Mouse (Mus musculus) C2C12 (cell line): ENCODE results near the gene Rap1gap2. TPM values are rescaled to one million over a fixed set of nuclear protein-coding genes. Genes with fewer than 3 reads are reported as not detected.

Experiments
- H3K27me3 ChIP-seq: one replicate; pipeline ENCODE4 v1.6.1; 2011; ENCODE audit not compliant: control insufficient read depth, insufficient read depth, insufficient read length
- H3K36me3 ChIP-seq: one replicate; pipeline ENCODE4 v1.6.1; 2011; ENCODE audit not compliant: control insufficient read depth, insufficient read depth
- H3K4me3 ChIP-seq: one replicate; pipeline ENCODE4 v1.5.1; 2011; ENCODE audit warnings: mild to moderate bottlenecking, control low read depth; ENCODE audit not compliant: poor library complexity, insufficient read depth, severe bottlenecking
- H3K79me2 ChIP-seq: one replicate; pipeline ENCODE4 v1.6.1; 2011; ENCODE audit not compliant: control insufficient read depth, insufficient read depth
- H3K79me3 ChIP-seq: one replicate; pipeline ENCODE4 v1.6.1; 2011; ENCODE audit warnings: low read depth, control low read depth
- H3ac ChIP-seq: one replicate; pipeline ENCODE3; 2011; ENCODE audit warnings: low read depth; ENCODE audit not compliant: control insufficient read depth, insufficient read length
- CEBPB ChIP-seq: IDR thresholded peaks from one replicate; pipeline ENCODE4 v1.6.1; 2011; ENCODE audit warnings: low read depth, mild to moderate bottlenecking, control low read depth, moderate library complexity
- CTCF ChIP-seq: IDR thresholded peaks from one replicate; pipeline ENCODE4 v1.5.1; 2011; ENCODE audit not compliant: control insufficient read depth, insufficient read depth, insufficient read length
- FOSL1 ChIP-seq: IDR thresholded peaks from one replicate; pipeline ENCODE4 v1.8.0; 2011; ENCODE audit warnings: mild to moderate bottlenecking, low read length; ENCODE audit not compliant: poor library complexity, insufficient read depth, severe bottlenecking
- MAX ChIP-seq: IDR thresholded peaks from one replicate; pipeline ENCODE4 v1.6.1; 2011; ENCODE audit warnings: mild to moderate bottlenecking, control low read depth
- MYOD1 ChIP-seq: IDR thresholded peaks from one replicate; pipeline ENCODE4 v1.6.1; 2011; ENCODE audit warnings: low read depth; ENCODE audit not compliant: control insufficient read depth, insufficient read length
- MYOG ChIP-seq: IDR thresholded peaks from one replicate; pipeline ENCODE4 v1.6.1; 2011; ENCODE audit not compliant: control insufficient read depth, insufficient read length; ENCODE audit errors: extremely low read depth
- USF1 ChIP-seq: IDR thresholded peaks from one replicate; pipeline ENCODE4 v1.6.1; 2011; ENCODE audit warnings: low read depth, mild to moderate bottlenecking, control low read depth, moderate library complexity
- polyA plus RNA-seq: library from polyadenylated mRNA; unstranded; fragments of >200 nt; fragmentation: generic; extraction: Trizol; gene quantifications from one replicate; pipeline ENCODE4 v1.2.1, GENCODE M21; 2012; ENCODE audit warnings: missing spikeins

The Rap1gap2 gene
- polyA plus RNA-seq, 1 experiment = 1.4 TPM

DNA sequence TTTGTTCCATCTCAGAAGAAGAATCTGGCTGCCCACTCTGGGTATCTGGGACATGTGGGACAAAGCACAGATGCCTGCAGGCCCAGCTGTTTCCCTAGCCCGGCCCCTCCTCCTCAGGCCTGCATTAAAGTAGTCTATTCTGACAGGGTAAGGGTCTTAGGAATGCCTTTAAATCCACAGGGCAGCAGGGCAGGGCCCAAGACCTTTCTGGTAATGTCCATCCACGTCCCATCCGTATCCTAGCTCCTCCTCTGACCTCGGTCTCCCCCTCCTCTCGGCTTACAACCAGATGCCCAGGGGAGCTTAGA, 201.3 kb downstream of the Rap1gap2 start:
- TF ChIP-seq MYOD1 = no peak
- no peak for TF ChIP-seq MYOG
- no peak for TF ChIP-seq MAX
- no peak for TF ChIP-seq CEBPB
- TF ChIP-seq CTCF = no peak
- TF ChIP-seq FOSL1 = no peak
- no peak for TF ChIP-seq USF1
- H3ac ChIP-seq = no peak overlapping the region
- H3K79me2 ChIP-seq = no peaks in the 10 kb centered on the region
- no peaks in the 10 kb centered on the region for H3K36me3 ChIP-seq
- H3K79me3 ChIP-seq = no peaks in the 10 kb centered on the region
- H3K4me3 ChIP-seq = no peak overlapping the region
- no peaks in the 10 kb centered on the region for H3K27me3 ChIP-seq

DNA sequence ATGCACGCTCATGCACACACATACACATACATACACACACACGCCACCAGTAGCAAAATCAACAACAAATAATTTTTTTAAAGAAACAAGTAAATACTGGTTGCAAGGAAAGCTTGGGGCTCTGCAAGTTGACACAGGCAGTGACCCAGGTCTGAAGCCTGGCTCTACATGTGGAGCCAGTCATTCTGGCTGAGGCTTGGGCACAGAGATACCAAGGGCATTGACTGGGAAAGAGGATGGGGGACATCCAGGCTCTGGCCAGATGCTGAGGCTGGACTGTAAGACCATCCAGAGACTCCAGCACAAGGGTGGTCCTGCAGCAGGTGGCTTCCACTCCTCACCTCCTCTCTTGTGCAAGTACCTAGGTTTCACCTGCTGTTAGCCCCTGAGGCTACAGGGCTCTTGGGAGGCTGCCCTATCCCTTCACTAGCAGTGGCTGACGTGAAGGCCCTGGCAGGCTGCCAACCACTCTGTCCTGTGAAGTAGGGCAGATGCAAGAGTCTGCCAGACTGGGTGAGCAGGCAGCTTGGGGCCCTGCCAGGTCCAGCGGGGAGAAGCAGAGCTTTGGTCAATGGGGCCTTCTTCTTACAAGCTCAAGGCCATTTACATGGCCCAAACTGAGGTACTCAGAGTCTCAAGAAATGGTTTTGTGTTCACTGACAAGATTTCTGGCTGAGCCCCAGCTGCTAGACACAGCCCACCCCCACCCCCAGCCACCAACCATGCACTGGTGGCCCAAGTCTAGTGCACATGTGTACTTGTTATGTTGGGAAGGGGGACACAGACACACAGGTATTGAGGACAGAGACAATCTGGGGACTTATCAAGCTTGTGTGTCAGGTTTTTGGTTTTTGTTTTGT, 201.9 kb downstream of the Rap1gap2 start:
- H3K79me2 ChIP-seq = no peaks in the 10 kb centered on the region
- no peaks in the 10 kb centered on the region for H3K27me3 ChIP-seq
- H3K36me3 ChIP-seq = no peaks in the 10 kb centered on the region
- H3ac ChIP-seq = no peak overlapping the region
- H3K4me3 ChIP-seq = no peak overlapping the region
- no peaks in the 10 kb centered on the region for H3K79me3 ChIP-seq
- TF ChIP-seq MYOD1 (no peak), CTCF (no peak), MYOG (no peak), FOSL1 (no peak), MAX (no peak), USF1 (no peak), CEBPB (no peak)

DNA sequence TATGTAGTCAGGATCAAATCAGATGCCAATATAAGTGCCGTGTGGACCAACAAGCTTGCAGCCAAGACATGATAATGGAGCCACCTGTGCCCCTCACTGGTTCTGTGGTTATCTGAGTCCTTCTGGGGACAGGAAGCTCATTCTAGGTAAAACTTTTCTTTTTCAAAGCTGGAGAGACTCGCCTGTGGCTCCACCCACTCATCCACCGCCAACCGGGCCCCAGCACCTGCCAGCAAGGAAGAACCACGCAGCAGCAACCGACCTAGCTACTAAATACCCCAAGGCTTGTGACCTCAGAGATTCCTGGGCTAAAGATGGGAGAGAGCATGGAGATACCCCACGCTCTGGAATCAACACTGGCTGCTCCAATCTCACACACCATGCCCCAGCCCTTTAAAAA, 205.5 kb downstream of the Rap1gap2 start:
- Histone ChIP-seq H3K79me3 (no peaks in the 10 kb centered on the region), H3K36me3 (no peaks in the 10 kb centered on the region)
- no peak for TF ChIP-seq USF1
- TF ChIP-seq MAX = no peak
- TF ChIP-seq MYOG = no peak
- no peak for TF ChIP-seq MYOD1

DNA sequence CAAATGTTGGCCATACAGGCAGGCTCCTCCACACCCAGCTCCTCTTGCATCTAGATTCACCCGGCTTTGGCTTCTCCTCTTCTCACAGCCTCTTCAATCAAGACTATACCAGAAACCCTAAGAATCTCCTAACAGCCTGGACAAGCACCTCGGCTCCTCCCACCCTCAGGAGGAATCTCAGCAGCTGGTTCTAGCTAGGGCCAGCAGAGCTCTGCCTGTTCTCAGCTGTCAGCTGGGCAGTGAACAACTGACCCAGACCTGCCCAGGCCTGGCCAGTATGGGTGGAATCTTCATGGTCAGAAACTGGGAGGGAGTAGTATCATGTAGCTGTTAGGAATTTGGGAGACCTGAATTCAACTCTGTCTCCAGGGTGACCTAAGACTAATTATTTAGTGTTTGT, 206.5 kb downstream of the Rap1gap2 start:
- Histone ChIP-seq H3K79me2 (no peaks in the 10 kb centered on the region), H3K36me3 (no peaks in the 10 kb centered on the region), H3K4me3 (no peak overlapping the region), H3ac (no peak overlapping the region), H3K27me3 (no peaks in the 10 kb centered on the region), H3K79me3 (no peaks in the 10 kb centered on the region)
- TF ChIP-seq FOSL1 = no peak
- TF ChIP-seq CEBPB = no peak
- no peak for TF ChIP-seq CTCF

More for the DNA sequence above, 205.5 kb downstream of the Rap1gap2 start:
- H3K4me3 ChIP-seq = no peak overlapping the region
- no peaks in the 10 kb centered on the region for H3K27me3 ChIP-seq
- no peaks in the 10 kb centered on the region for H3K79me2 ChIP-seq
- H3ac ChIP-seq = no peak overlapping the region

DNA sequence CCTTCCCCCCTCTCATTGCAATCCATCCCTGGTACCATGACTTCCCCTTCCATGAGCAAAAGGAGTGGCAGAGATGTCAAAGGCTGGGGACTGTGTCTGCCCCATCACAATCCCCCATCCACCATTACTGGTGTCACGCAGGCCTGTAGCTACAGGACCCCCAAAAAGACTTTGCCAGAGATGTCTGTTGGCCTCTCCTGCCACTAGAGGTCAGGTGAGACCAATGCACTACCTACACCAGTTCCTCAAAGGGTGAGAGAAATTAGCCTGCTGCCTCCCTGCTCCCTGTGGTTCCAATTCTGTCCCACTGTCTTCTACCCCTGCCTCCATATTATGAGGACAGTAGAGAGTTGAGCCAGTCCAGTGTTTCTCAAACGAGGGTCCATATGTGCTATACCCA, 208.6 kb downstream of the Rap1gap2 start:
- Histone ChIP-seq H3ac (no peak overlapping the region), H3K36me3 (no peaks in the 10 kb centered on the region), H3K27me3 (no peaks in the 10 kb centered on the region), H3K4me3 (no peak overlapping the region), H3K79me2 (no peaks in the 10 kb centered on the region), H3K79me3 (no peaks in the 10 kb centered on the region)
- no peak for TF ChIP-seq MYOG

DNA sequence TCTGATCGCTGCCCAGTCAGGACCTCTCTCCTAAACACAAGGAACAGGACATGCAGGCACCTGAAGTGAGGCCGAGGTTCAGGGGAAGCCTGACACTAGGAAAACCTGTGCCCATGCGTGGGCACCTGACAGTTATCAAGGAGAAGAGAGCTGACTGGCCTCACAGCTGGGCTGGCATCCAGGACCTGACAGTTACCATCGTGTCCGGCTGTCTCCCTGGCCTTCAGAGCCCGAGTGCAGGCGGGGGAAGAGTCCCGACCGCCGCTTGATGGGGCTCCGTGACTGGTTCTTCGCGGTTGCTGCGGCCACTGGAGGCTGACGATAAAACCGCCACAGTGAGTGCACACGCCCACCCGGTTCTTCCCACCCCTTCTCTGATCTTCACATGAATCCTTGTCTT, 215.1 kb downstream of the Rap1gap2 start:
- Histone ChIP-seq H3ac (no peak overlapping the region), H3K79me2 (no peaks in the 10 kb centered on the region), H3K79me3 (no peaks in the 10 kb centered on the region), H3K27me3 (no peaks in the 10 kb centered on the region), H3K4me3 (no peak overlapping the region), H3K36me3 (no peaks in the 10 kb centered on the region)
- no peak for TF ChIP-seq MAX
- no peak for TF ChIP-seq FOSL1
- no peak for TF ChIP-seq USF1
- TF ChIP-seq CTCF = no peak
- TF ChIP-seq MYOD1 = no peak
- TF ChIP-seq MYOG = no peak
- no peak for TF ChIP-seq CEBPB
